Mouse (Mus musculus) kidney, postnatal 0 days (tissue): ENCODE results near the gene Mad1l1. TPM values are rescaled to one million over a fixed set of nuclear protein-coding genes. Genes with fewer than 3 reads are reported as not detected.

Experiments used
- ATAC-seq: fragments of 200-750 bp; cut with Nextera tagmentation; replicated peaks from 2 replicates; pipeline ENCODE4 v1.8.0; 2017; ENCODE audit warnings: low read depth, moderate number of reproducible peaks, moderate TSS enrichment, moderate library complexity; ENCODE audit not compliant: low FRiP score
- DNase-seq: peaks from one replicate; pipeline ENCODE4 v3.0.0-alpha.2; 2016; ENCODE audit warnings: low spot score
- H3K27ac ChIP-seq: fragments of 300-500 bp; sonication (generic); 2 replicates; pipeline ENCODE4 v1.5.1; 2014; ENCODE audit warnings: mild to moderate bottlenecking
- H3K27me3 ChIP-seq: fragments of 300-500 bp; sonication (generic); 2 replicates; pipeline ENCODE4 v1.6.1; 2014; ENCODE audit warnings: low read length, mixed read lengths; ENCODE audit not compliant: insufficient read depth
- H3K36me3 ChIP-seq: fragments of 300-500 bp; sonication (generic); 2 replicates; pipeline ENCODE4 v1.6.1; 2014; ENCODE audit warnings: low read length, mixed read lengths; ENCODE audit not compliant: insufficient read depth
- H3K4me1 ChIP-seq: fragments of 300-500 bp; sonication (generic); replicated peaks from 2 replicates; pipeline ENCODE4 v1.6.1; 2014; ENCODE audit warnings: antibody characterized with exemption, low read length, mixed read lengths; ENCODE audit not compliant: insufficient read depth
- H3K4me2 ChIP-seq: fragments of 300-500 bp; sonication (generic); 2 replicates; pipeline ENCODE4 v1.6.1; 2014; ENCODE audit warnings: mild to moderate bottlenecking, low read length, moderate library complexity, mixed read lengths
- H3K4me3 ChIP-seq: fragments of 300-500 bp; sonication (generic); replicated peaks from 2 replicates; pipeline ENCODE4 v1.5.1; 2014; ENCODE audit warnings: low read depth, low read length
- H3K9ac ChIP-seq: fragments of 300-500 bp; sonication (generic); 2 replicates; pipeline ENCODE4 v1.6.1; 2014; ENCODE audit warnings: low read depth, low read length
- H3K9me3 ChIP-seq: fragments of 300-500 bp; sonication (generic); replicated peaks from 2 replicates; pipeline ENCODE4 v1.6.1; 2016; ENCODE audit warnings: low read length, inconsistent platforms, mixed read lengths
- CTCF ChIP-seq: IDR thresholded peaks from 2 replicates; pipeline ENCODE4 v1.5.1; 2016; ENCODE audit warnings: antibody characterized with exemption, low read depth, mild to moderate bottlenecking, moderate library complexity
- WGBS: fragments of 180-500 bp; shearing (Covaris S2); extraction: QIAGEN DNeasy Blood & Tissue Kit; methylation state at CpG from one replicate; pipeline ENCODE4 v1.1.7; 2014; 5-methylcytosine and 5-hydroxymethylcytosine counted together
- polyA plus RNA-seq: library from polyadenylated mRNA; unstranded; fragments of >200 nt; fragmentation: Nextera tagmentation; extraction: Ambion mirVana; gene quantifications from 2 replicates; pipeline ENCODE4 v1.2.1, GENCODE M21; 2015

The Mad1l1 gene
- polyA plus RNA-seq, 1 experiment from 2014 or later, result 25.8 TPM

DNA sequence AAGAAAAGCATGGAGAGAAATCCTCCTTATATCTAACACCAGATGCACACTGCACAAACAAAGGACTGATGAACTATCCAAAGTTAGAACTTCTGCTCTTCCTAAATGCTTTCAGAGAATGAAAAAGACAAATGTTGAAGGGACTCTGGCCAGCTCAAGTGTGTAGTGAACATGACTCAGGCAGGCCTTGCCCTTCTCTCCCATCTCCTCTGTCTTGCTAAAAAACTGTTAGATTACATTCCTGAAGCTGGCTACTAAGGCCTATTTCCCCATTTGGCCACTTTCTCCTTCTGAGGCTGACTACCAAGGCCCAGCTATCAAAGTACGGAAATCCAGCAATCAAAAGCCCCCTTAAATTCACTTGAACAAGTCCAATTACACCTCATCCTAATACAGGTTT, 301.7 kb downstream of the Mad1l1 start:
- Histone ChIP-seq H3K4me3 (no peak overlapping the region), H3K4me2 (no peak overlapping the region), H3K4me1 (no peaks in the 10 kb centered on the region; the same call in 1 of the 2 replicates), H3K27ac (no peak overlapping the region), H3K36me3 (no peaks in the 10 kb centered on the region), H3K9me3 (no peaks in the 10 kb centered on the region), H3K9ac (no peak overlapping the region), H3K27me3 (no peaks in the 10 kb centered on the region)
- DNase-seq (no peak), ATAC-seq (no peak)
- 97% methylated on average over 1 of the region's 1 CpGs for WGBS
- no peak for TF ChIP-seq CTCF

DNA sequence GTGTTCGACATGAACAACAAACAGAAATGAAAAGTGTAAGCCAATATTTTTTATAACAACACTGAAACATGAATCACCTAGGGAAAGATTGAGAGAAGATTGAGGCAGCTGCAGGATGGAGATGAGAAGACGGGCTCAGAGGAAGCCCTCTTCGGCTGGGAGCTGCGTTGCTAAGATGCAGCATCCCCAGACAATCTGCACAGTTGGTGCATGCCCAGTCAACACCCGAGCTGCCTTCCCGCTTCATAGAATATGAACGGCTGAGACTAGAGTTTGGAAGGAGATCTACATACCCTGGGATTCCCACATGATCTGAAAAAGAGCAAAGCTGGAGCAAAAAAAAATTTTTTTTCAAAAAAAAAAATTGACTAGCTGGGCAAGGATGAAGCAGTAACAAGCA, 302.6 kb downstream of the Mad1l1 start:
- ATAC-seq, result no peak
- TF ChIP-seq CTCF, result no peak
- H3K9me3 ChIP-seq, result no peaks in the 10 kb centered on the region
- no peaks in the 10 kb centered on the region for H3K27me3 ChIP-seq
- H3K4me3 ChIP-seq, result no peak overlapping the region
- H3K4me1 ChIP-seq, result no peaks in the 10 kb centered on the region; the same call in 1 of the 2 replicates
- H3K4me2 ChIP-seq, result no peak overlapping the region
- H3K36me3 ChIP-seq, result no peaks in the 10 kb centered on the region
- 91% methylated on average over 7 of the region's 7 CpGs for WGBS
- no peak overlapping the region for H3K9ac ChIP-seq
- H3K27ac ChIP-seq, result no peak overlapping the region
- DNase-seq, result no peak

DNA sequence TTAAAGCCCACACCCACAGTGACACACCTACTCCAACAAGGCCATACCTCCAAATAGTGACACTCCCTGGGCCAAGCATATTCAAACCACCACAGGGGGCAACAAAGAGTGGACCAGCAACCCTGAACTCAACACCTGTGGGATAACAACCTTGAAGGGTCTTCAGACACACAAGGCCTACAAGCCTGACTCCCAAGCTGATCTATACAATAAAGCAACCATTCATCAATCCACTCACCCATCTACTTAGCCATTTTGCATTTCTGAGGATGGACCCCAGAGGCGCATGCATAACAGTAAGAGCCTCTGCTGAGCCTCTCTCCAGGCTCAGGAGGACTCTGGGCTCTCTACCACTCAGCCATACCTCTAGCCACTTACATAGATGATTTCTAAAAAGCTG, 304.5 kb downstream of the Mad1l1 start:
- DNase-seq (no peak), ATAC-seq (no peak)
- Histone ChIP-seq H3K9me3 (no peaks in the 10 kb centered on the region), H3K9ac (no peak overlapping the region), H3K27me3 (no peaks in the 10 kb centered on the region), H3K4me1 (no peaks in the 10 kb centered on the region), H3K36me3 (no peaks in the 10 kb centered on the region), H3K27ac (no peak overlapping the region), H3K4me3 (no peak overlapping the region), H3K4me2 (no peak overlapping the region)
- no peak for TF ChIP-seq CTCF
- 100% methylated on average over 1 of the region's 1 CpGs for WGBS

DNA sequence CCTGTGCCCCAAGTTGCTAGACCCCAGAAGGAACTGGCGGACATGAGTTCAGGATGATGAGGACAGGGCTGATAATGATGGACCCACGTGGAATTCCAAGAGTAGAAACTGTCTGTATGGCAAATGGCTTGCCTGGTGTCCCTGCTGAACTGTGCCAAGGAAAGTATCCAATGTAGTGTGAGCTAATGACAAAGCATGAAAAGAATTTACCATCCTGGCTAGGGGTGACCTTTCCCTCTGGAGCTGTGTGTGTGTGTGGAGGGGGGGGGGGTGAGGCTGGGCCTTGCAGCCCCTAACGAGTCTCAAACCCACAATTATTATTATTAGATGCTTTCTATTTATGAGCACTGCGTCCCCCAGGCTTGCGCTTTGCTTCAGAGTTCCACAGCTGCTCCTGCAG, 307.7 kb downstream of the Mad1l1 start:
- no peak overlapping the region for H3K4me2 ChIP-seq
- no peak overlapping the region for H3K9ac ChIP-seq
- H3K4me3 ChIP-seq, result no peak overlapping the region
- H3K27me3 ChIP-seq, result no peaks in the 10 kb centered on the region
- H3K27ac ChIP-seq, result no peak overlapping the region
- H3K4me1 ChIP-seq, result no peaks in the 10 kb centered on the region
- TF ChIP-seq CTCF, result no peak
- no peaks in the 10 kb centered on the region for H3K9me3 ChIP-seq
- no peak for ATAC-seq
- H3K36me3 ChIP-seq, result no peaks in the 10 kb centered on the region
- no peak for DNase-seq
- 80% methylated on average over 5 of the region's 5 CpGs for WGBS

DNA sequence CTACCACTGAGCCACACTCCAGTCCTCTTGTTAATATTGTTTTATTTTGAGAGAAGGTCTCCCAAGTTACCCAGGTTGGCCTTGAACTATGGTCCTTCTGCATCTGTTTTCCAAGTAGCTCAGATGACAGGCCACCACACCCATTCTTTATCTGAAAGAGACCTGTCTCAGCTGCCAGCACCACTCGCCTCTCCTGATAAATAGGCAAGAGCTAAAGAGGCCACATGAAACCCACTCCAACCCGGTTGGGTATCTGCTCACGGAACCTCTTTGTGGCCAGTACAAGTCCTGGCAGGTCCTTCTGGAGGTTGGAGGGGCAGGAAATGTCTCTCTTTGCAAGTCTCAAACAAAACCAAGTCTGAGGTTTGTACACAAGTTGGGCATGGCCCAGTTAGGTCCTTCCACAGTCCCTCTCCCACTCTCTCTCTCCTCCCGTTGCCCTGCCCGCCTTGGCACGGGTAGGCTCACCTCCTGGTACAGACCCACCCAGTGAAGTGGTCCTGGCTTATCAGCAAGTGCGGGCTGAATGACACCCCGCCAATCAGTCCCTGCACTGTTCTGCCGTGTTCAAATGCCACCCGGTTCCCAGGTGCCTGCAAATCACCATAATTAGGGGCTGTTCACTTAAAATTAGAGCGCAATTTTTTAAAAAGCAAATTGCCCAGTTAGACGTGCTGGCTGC, 308.9 kb downstream of the Mad1l1 start:
- no peaks in the 10 kb centered on the region for H3K36me3 ChIP-seq
- H3K27me3 ChIP-seq, result no peaks in the 10 kb centered on the region
- H3K9me3 ChIP-seq, result no peaks in the 10 kb centered on the region
- WGBS, result 82% methylated on average over 12 of the region's 12 CpGs
- ATAC-seq (no peak), DNase-seq (no peak)
- H3K4me1 ChIP-seq, result 0 out of 2 replicates have a peak, but pooled peaks cover under 1% of the 10 kb centered on the region
- no peak overlapping the region for H3K9ac ChIP-seq
- no peak for TF ChIP-seq CTCF
- H3K4me2 ChIP-seq, result no peak overlapping the region
- H3K4me3 ChIP-seq, result no peak overlapping the region
- no peak overlapping the region for H3K27ac ChIP-seq

DNA sequence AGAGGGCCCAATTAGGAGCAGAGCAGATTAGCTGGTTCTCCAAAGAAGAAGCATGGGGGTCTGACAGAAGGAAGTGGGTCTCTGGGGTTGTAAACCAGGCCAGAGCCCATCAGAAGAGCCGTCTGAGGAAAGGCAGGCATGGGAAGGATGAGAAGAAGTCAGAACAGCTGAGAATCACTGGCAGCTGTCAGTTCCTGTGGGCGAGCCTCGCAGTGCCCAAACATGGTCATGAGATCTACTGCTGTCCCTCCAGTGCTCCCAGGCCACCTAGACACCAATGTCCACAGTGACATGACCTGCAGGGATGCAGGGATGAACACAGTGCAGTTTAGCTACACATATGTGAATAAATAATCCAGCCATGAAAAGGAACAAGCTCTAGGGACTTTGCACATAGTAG, 310.9 kb downstream of the Mad1l1 start:
- Histone ChIP-seq H3K27ac (no peak overlapping the region), H3K4me3 (no peak overlapping the region), H3K27me3 (no peaks in the 10 kb centered on the region)

DNA sequence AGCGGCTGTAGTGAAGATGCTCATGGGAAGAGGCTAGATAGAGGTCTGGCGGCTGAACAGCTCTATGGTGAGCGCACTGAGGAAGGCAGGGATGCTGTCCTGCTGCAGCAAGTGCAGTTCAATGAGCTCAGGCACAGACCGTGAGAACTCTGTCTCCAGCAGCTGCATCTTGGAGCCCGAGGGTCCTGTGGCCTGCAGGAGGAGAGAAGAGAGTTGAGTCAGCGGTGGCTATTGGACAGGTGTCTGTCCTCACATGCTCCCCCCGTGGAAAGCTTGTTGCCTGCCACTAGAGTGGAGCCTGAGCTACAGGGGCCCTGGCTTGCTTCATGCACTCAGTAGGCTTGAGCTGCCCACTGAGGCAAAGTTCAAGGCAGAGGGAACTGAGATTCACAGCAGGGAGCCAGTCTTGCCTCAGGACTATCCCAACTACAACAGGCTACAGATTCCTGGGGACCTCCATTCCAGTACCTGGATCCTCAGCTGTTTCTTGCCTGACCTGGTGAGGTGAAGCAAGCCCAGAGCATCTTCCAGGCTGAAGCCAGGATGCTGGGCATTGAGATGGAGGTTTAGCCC, 312.2 kb downstream of the Mad1l1 start:
- no peak for ATAC-seq
- 0 out of 2 replicates have a peak, but pooled peaks cover 3% of the 10 kb centered on the region for H3K4me1 ChIP-seq
- no peaks in the 10 kb centered on the region for H3K27me3 ChIP-seq

More for the DNA sequence above, 310.9 kb downstream of the Mad1l1 start:
- Histone ChIP-seq H3K4me2 (no peak overlapping the region), H3K9me3 (no peaks in the 10 kb centered on the region), H3K9ac (no peak overlapping the region), H3K4me1 (0 out of 2 replicates have a peak, but pooled peaks cover 3% of the 10 kb centered on the region), H3K36me3 (no peaks in the 10 kb centered on the region)
- WGBS, result 71% methylated on average over 3 of the region's 3 CpGs
- no peak for DNase-seq
- no peak for TF ChIP-seq CTCF
- no peak for ATAC-seq

More for the DNA sequence above, 312.2 kb downstream of the Mad1l1 start:
- H3K36me3 ChIP-seq, result no peaks in the 10 kb centered on the region
- H3K4me3 ChIP-seq, result no peak overlapping the region
- no peak overlapping the region for H3K9ac ChIP-seq
- TF ChIP-seq CTCF, result no peak
- no peak for DNase-seq
- H3K27ac ChIP-seq, result no peak overlapping the region
- H3K9me3 ChIP-seq, result no peaks in the 10 kb centered on the region
- WGBS, result 82% methylated on average over 7 of the region's 7 CpGs
- no peak overlapping the region for H3K4me2 ChIP-seq
